Mouse (Mus musculus): ENCODE measurements at regions not wholly inside any gene's neighbourhood (a gene's known extent, or its start where the extent isn't known, plus 50 kb on each side); places are given as distances from the start of the nearest gene placed in this dataset.

- 28% methylated on average over 15 of the region's 15 CpGs for WGBS
- 0 out of 2 replicates have a peak overlapping the region, but pooled peaks have one; percentile 40 for H3K9ac ChIP-seq
- no peak for DNase-seq (ENCODE audit: low spot score)
These were observed 79.6 kb upstream of the Zbtb40 start for GRCm38 (mm10) chr4:137128152-137128551.

GRCm38 (mm10) chr4:137121684-137122083 lies 73.1 kb upstream of the Zbtb40 start:
- H3K9ac ChIP-seq = no peak overlapping the region
- peaks cover 14% of the 10 kb centered on the region; the same call in 1 of the 2 replicates for H3K4me1 ChIP-seq (replicated peaks; ENCODE audit: control insufficient read depth, insufficient read depth, low read length)
- 51% methylated on average over 10 of the region's 10 CpGs for WGBS
- H3K27me3 ChIP-seq (ENCODE audit: control insufficient read depth, insufficient read depth, low read length) = no peaks in the 10 kb centered on the region
- H3K36me3 ChIP-seq (replicated peaks; ENCODE audit: control insufficient read depth, insufficient read depth) = no peaks in the 10 kb centered on the region
- H3K27ac ChIP-seq = no peak overlapping the region
- DNase-seq (ENCODE audit: low spot score) (no peak), ATAC-seq (ENCODE audit: low FRiP score) (no peak)
- H3K9me3 ChIP-seq (ENCODE audit: control insufficient read depth, low read length) = no peaks in the 10 kb centered on the region
- H3K4me3 ChIP-seq (replicated peaks; ENCODE audit: low read length) = no peak overlapping the region
- no peak overlapping the region for H3K4me2 ChIP-seq (replicated peaks)

More at GRCm38 (mm10) chr4:137128152-137128551, 79.6 kb upstream of the Zbtb40 start:
- H3K4me2 ChIP-seq (replicated peaks) = no peak overlapping the region
- no peak overlapping the region for H3K4me3 ChIP-seq (replicated peaks; ENCODE audit: low read length)
- peak overlapping the region; percentile 57 for H3K27ac ChIP-seq
- no peaks in the 10 kb centered on the region for H3K36me3 ChIP-seq (replicated peaks; ENCODE audit: control insufficient read depth, insufficient read depth)
- H3K4me1 ChIP-seq (replicated peaks; ENCODE audit: control insufficient read depth, insufficient read depth, low read length) = peaks cover 10% of the 10 kb centered on the region
- H3K9me3 ChIP-seq (ENCODE audit: control insufficient read depth, low read length) = no peaks in the 10 kb centered on the region
- no peaks in the 10 kb centered on the region for H3K27me3 ChIP-seq (ENCODE audit: control insufficient read depth, insufficient read depth, low read length)
- no peak for ATAC-seq (ENCODE audit: low FRiP score)

GRCm38 (mm10) chr4:137120597-137120996 lies 72.0 kb upstream of the Zbtb40 start:
- no peak for DNase-seq (ENCODE audit: low spot score)

GRCm38 (mm10) chr4:137118332-137118715 lies 69.7 kb upstream of the Zbtb40 start:
- H3K9me3 ChIP-seq (ENCODE audit: control insufficient read depth, low read length) = no peaks in the 10 kb centered on the region
- H3K36me3 ChIP-seq (replicated peaks; ENCODE audit: control insufficient read depth, insufficient read depth) = no peaks in the 10 kb centered on the region
- H3K27ac ChIP-seq = no peak overlapping the region
- peak overlapping the region; percentile 67 for H3K4me2 ChIP-seq (replicated peaks)
- H3K9ac ChIP-seq = peak overlapping the region; percentile 55
- H3K4me1 ChIP-seq (replicated peaks; ENCODE audit: control insufficient read depth, insufficient read depth, low read length) = peaks cover 14% of the 10 kb centered on the region; the same call in 1 of the 2 replicates
- H3K27me3 ChIP-seq (ENCODE audit: control insufficient read depth, insufficient read depth, low read length) = no peaks in the 10 kb centered on the region
- 20% methylated on average over 10 of the region's 10 CpGs for whole genome bisulfite sequencing
- no peak for DNase-seq (ENCODE audit: low spot score)
- H3K4me3 ChIP-seq (replicated peaks; ENCODE audit: low read length) = peak overlapping the region; percentile 32
- peak; percentile 21; the same call in 1 of the 2 replicates for ATAC-seq (ENCODE audit: low FRiP score)

More at GRCm38 (mm10) chr4:137120597-137120996, 72.0 kb upstream of the Zbtb40 start:
- Histone ChIP-seq H3K36me3 (replicated peaks; ENCODE audit: control insufficient read depth, insufficient read depth) (no peaks in the 10 kb centered on the region), H3K9ac (no peak overlapping the region), H3K4me1 (replicated peaks; ENCODE audit: control insufficient read depth, insufficient read depth, low read length) (peaks cover 14% of the 10 kb centered on the region; the same call in 1 of the 2 replicates), H3K4me3 (replicated peaks; ENCODE audit: low read length) (no peak overlapping the region), H3K9me3 (ENCODE audit: control insufficient read depth, low read length) (no peaks in the 10 kb centered on the region), H3K4me2 (replicated peaks) (no peak overlapping the region), H3K27ac (no peak overlapping the region), H3K27me3 (ENCODE audit: control insufficient read depth, insufficient read depth, low read length) (no peaks in the 10 kb centered on the region)
- 75% methylated on average over 7 of the region's 7 CpGs for WGBS
- no peak for ATAC-seq (ENCODE audit: low FRiP score)

GRCm38 (mm10) chr4:137117471-137118331 lies 69.1 kb upstream of the Zbtb40 start:
- H3K9me3 ChIP-seq (ENCODE audit: control insufficient read depth, low read length) = no peaks in the 10 kb centered on the region
- DNase-seq (ENCODE audit: low spot score) (peak; percentile 69), ATAC-seq (ENCODE audit: low FRiP score) (peak; percentile 71)
- H3K4me1 ChIP-seq (replicated peaks; ENCODE audit: control insufficient read depth, insufficient read depth, low read length) = peaks cover 14% of the 10 kb centered on the region; the same call in 1 of the 2 replicates
- peak overlapping the region; percentile 55 for H3K9ac ChIP-seq
- no peaks in the 10 kb centered on the region for H3K27me3 ChIP-seq (ENCODE audit: control insufficient read depth, insufficient read depth, low read length)
- H3K36me3 ChIP-seq (replicated peaks; ENCODE audit: control insufficient read depth, insufficient read depth) = no peaks in the 10 kb centered on the region
- 0 out of 2 replicates have a peak overlapping the region, but pooled peaks have one; percentile 4 for H3K27ac ChIP-seq
- peak overlapping the region; percentile 32 for H3K4me3 ChIP-seq (replicated peaks; ENCODE audit: low read length)
- WGBS = under 1% methylated on average over 26 of the region's 27 CpGs
- peak overlapping the region; percentile 67 for H3K4me2 ChIP-seq (replicated peaks)

- Histone ChIP-seq H3K4me1 (replicated peaks; ENCODE audit: control insufficient read depth, insufficient read depth, low read length) (peaks cover 14% of the 10 kb centered on the region; the same call in 1 of the 2 replicates), H3K27ac (no peak overlapping the region), H3K4me2 (replicated peaks) (no peak overlapping the region), H3K27me3 (ENCODE audit: control insufficient read depth, insufficient read depth, low read length) (no peaks in the 10 kb centered on the region), H3K36me3 (replicated peaks; ENCODE audit: control insufficient read depth, insufficient read depth) (no peaks in the 10 kb centered on the region), H3K9ac (no peak overlapping the region), H3K9me3 (ENCODE audit: control insufficient read depth, low read length) (no peaks in the 10 kb centered on the region), H3K4me3 (replicated peaks; ENCODE audit: low read length) (no peak overlapping the region)
- 85% methylated on average over 14 of the region's 14 CpGs for WGBS
- no peak for DNase-seq (ENCODE audit: low spot score)
- no peak for ATAC-seq (ENCODE audit: low FRiP score)
These were observed 66.5 kb upstream of the Zbtb40 start for GRCm38 (mm10) chr4:137115062-137115461.

GRCm38 (mm10) chr4:137110276-137110675 lies 61.7 kb upstream of the Zbtb40 start:
- 69% methylated on average over 10 of the region's 10 CpGs for WGBS
- no peak overlapping the region for H3K4me3 ChIP-seq (replicated peaks; ENCODE audit: low read length)
- ATAC-seq (ENCODE audit: low FRiP score) = no peak

GRCm38 (mm10) chr4:137104447-137105044 lies 55.9 kb upstream of the Zbtb40 start:
- no peaks in the 10 kb centered on the region for H3K9me3 ChIP-seq (ENCODE audit: control insufficient read depth, low read length)
- no peak overlapping the region for H3K4me2 ChIP-seq (replicated peaks)
- no peaks in the 10 kb centered on the region for H3K27me3 ChIP-seq (ENCODE audit: control insufficient read depth, insufficient read depth, low read length)
- no peaks in the 10 kb centered on the region for H3K4me1 ChIP-seq (replicated peaks; ENCODE audit: control insufficient read depth, insufficient read depth, low read length)
- ATAC-seq (ENCODE audit: low FRiP score) (no peak), DNase-seq (ENCODE audit: low spot score) (no peak)
- WGBS = 82% methylated on average over 10 of the region's 10 CpGs
- H3K36me3 ChIP-seq (replicated peaks; ENCODE audit: control insufficient read depth, insufficient read depth) = no peaks in the 10 kb centered on the region
- H3K4me3 ChIP-seq (replicated peaks; ENCODE audit: low read length) = no peak overlapping the region
- H3K27ac ChIP-seq = no peak overlapping the region
- H3K9ac ChIP-seq = no peak overlapping the region

More at GRCm38 (mm10) chr4:137110276-137110675, 61.7 kb upstream of the Zbtb40 start:
- DNase-seq (ENCODE audit: low spot score) = no peak
- Histone ChIP-seq H3K4me1 (replicated peaks; ENCODE audit: control insufficient read depth, insufficient read depth, low read length) (no peaks in the 10 kb centered on the region), H3K27me3 (ENCODE audit: control insufficient read depth, insufficient read depth, low read length) (no peaks in the 10 kb centered on the region), H3K36me3 (replicated peaks; ENCODE audit: control insufficient read depth, insufficient read depth) (no peaks in the 10 kb centered on the region), H3K9me3 (ENCODE audit: control insufficient read depth, low read length) (no peaks in the 10 kb centered on the region), H3K27ac (no peak overlapping the region), H3K9ac (no peak overlapping the region), H3K4me2 (replicated peaks) (no peak overlapping the region)

GRCm38 (mm10) chr4:137101169-137101568 lies 52.6 kb upstream of the Zbtb40 start:
- Histone ChIP-seq H3K4me2 (replicated peaks) (no peak overlapping the region), H3K4me1 (replicated peaks; ENCODE audit: control insufficient read depth, insufficient read depth, low read length) (no peaks in the 10 kb centered on the region), H3K9me3 (ENCODE audit: control insufficient read depth, low read length) (no peaks in the 10 kb centered on the region), H3K27ac (no peak overlapping the region), H3K27me3 (ENCODE audit: control insufficient read depth, insufficient read depth, low read length) (no peaks in the 10 kb centered on the region), H3K4me3 (replicated peaks; ENCODE audit: low read length) (no peak overlapping the region), H3K9ac (no peak overlapping the region), H3K36me3 (replicated peaks; ENCODE audit: control insufficient read depth, insufficient read depth) (no peaks in the 10 kb centered on the region)
- ATAC-seq (ENCODE audit: low FRiP score) = no peak
- no peak for DNase-seq (ENCODE audit: low spot score)
- 89% methylated on average over 12 of the region's 12 CpGs for WGBS
